Mouse (Mus musculus) inflammation-experienced regulatory T-cells, adult 6 months (primary cell): ENCODE results near the gene Clec9a. TPM values are rescaled to one million over a fixed set of nuclear protein-coding genes. Genes with fewer than 3 reads are reported as not detected.

Source experiments
- ATAC-seq: one replicate; pipeline ENCODE4 v1.8.0; 2017
- polyA plus RNA-seq, 3 experiments: library from polyadenylated mRNA; unstranded; fragments of 100-300 nt; shearing (Covaris generic); gene quantifications; one replicate each; pipeline ENCODE4 v1.2.1; 2017

The Clec9a gene
- not detected for polyA plus RNA-seq

- no peak for ATAC-seq
These were observed at the start of gene Clec9a for GRCm38 (mm10) chr6:129408562-129408961. Clec9a (plus strand) TSS chr6:129408862.

GRCm38 (mm10) chr6:129359515-129359914 is 49.1 kb upstream of the Clec9a start:
- ATAC-seq, result no peak

GRCm38 (mm10) chr6:129363942-129364341 is 44.7 kb upstream of the Clec9a start:
- ATAC-seq, result no peak

- peak; percentile 65 for ATAC-seq
These were observed 42.7 kb upstream of the Clec9a start for GRCm38 (mm10) chr6:129365959-129366359.

GRCm38 (mm10) chr6:129369374-129370132 is 39.1 kb upstream of the Clec9a start:
- ATAC-seq, result no peak

- ATAC-seq, result no peak
These were observed 33.7 kb upstream of the Clec9a start for GRCm38 (mm10) chr6:129374937-129375471.

- no peak for ATAC-seq
These were observed 28.2 kb upstream of the Clec9a start for GRCm38 (mm10) chr6:129380454-129380853.

GRCm38 (mm10) chr6:129381736-129382135 is 26.9 kb upstream of the Clec9a start:
- ATAC-seq, result no peak

GRCm38 (mm10) chr6:129383466-129383865 is 25.2 kb upstream of the Clec9a start:
- no peak for ATAC-seq

GRCm38 (mm10) chr6:129385000-129385399 is 23.7 kb upstream of the Clec9a start:
- no peak for ATAC-seq

GRCm38 (mm10) chr6:129385774-129386173 is 22.9 kb upstream of the Clec9a start, which contains the start of gene Clec12b:
Clec12b (minus strand) TSS chr6:129385874.
- no peak for ATAC-seq

- ATAC-seq, result no peak
These were observed 15.5 kb upstream of the Clec9a start for GRCm38 (mm10) chr6:129393087-129393720.

- no peak for ATAC-seq
These were observed 14.9 kb upstream of the Clec9a start for GRCm38 (mm10) chr6:129393732-129394131.

- ATAC-seq, result no peak
These were observed 11.7 kb upstream of the Clec9a start, which contains the start of gene Clec1b for GRCm38 (mm10) chr6:129396997-129397396. Clec1b (plus strand) TSS chr6:129397297.

- ATAC-seq, result no peak
These were observed 8.7 kb upstream of the Clec9a start for GRCm38 (mm10) chr6:129399945-129400344.

GRCm38 (mm10) chr6:129402404-129402803 is 6.3 kb upstream of the Clec9a start:
- no peak for ATAC-seq

- ATAC-seq, result no peak
These were observed 5.3 kb upstream of the Clec9a start for GRCm38 (mm10) chr6:129403391-129403790.

GRCm38 (mm10) chr6:129405999-129406398 is 2.7 kb upstream of the Clec9a start:
- no peak for ATAC-seq

GRCm38 (mm10) chr6:129407324-129407723 is 1.3 kb upstream of the Clec9a start:
- no peak for ATAC-seq

GRCm38 (mm10) chr6:129414177-129414576 is 5.5 kb downstream of the Clec9a start:
- no peak for ATAC-seq

- ATAC-seq, result no peak
These were observed 13.6 kb downstream of the Clec9a start for GRCm38 (mm10) chr6:129422311-129422710.

- ATAC-seq, result no peak
These were observed 14.5 kb downstream of the Clec9a start for GRCm38 (mm10) chr6:129423040-129423733.

GRCm38 (mm10) chr6:129423734-129424072 is 15.0 kb downstream of the Clec9a start:
- ATAC-seq, result peak; percentile 76
